Mouse (Mus musculus) stomach, postnatal 0 days (tissue): ENCODE measurements around the gene Ckap2l.

Experiments
- CTCF ChIP-seq: IDR thresholded peaks from 2 replicates; pipeline ENCODE4 v1.5.1; 2016; ENCODE audit warnings: antibody characterized with exemption, low read depth, mild to moderate bottlenecking, moderate library complexity
- EP300 ChIP-seq: optimal IDR thresholded peaks from 2 replicates; pipeline ENCODE3; 2016; ENCODE audit warnings: antibody characterized with exemption

- no peak for TF ChIP-seq CTCF
- no peak for TF ChIP-seq EP300
Observed at GRCm38 (mm10) chr2:129221097-129221632, 75.8 kb downstream of the Ckap2l start.
